Mouse (Mus musculus) spleen, postnatal 4 days (tissue): ENCODE results near the gene Zdhhc7.

Source experiments
- DNase-seq, 2 experiments: peaks; one replicate each; pipeline ENCODE4 v3.0.0; 2022; ENCODE audit warnings: low spot score in 2 of 2

Zdhhc7 gene

DNA sequence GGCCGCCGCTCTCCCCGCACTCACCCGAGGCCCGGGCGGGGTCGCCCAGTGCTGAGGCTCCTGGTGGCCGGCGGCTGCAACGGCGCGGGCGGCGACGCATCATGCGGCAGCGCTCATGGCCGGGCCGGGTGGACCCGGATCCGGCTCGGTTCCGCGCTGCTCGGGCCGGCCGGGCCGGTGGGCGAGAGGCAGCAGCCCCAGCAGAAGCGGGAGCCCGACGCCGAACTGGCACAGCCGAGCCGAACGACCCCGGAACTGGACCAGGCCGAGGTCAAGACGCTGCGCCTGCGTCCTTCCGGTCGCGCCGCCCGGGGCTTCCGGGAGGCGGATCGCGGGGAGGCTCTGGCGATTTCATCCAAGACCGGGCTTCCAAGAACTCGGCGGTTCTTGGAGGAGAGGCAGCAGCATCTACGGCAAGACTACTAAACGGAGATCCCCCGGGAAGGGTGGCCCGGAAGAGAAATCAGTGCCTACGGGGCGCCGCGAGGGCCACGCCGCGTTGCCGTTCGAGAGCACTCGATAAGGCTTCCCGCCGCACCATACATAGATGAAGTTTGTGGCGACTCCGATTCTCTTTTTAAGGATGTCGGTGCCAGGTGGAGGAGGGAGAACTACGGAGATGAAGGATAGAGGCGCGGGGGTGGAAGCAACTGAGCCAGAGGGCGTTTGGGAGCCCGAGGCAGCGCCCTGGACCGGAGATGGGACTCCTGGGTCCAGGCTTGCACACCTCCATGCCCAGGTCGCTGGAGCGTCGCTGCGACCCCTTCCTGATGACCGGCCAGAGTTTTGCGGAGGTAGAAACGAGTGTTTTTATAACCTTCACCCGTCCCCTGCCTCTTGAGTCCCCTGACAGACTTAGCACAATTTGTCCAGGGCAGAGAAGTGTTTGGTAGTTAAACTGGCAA lies at the start of gene Zdhhc7:
Gene Zdhhc7, minus strand, starts transcription at position 415 of the 905 bp plus-strand sequence.
- peak; percentile 62 to 87 for DNase-seq

DNA sequence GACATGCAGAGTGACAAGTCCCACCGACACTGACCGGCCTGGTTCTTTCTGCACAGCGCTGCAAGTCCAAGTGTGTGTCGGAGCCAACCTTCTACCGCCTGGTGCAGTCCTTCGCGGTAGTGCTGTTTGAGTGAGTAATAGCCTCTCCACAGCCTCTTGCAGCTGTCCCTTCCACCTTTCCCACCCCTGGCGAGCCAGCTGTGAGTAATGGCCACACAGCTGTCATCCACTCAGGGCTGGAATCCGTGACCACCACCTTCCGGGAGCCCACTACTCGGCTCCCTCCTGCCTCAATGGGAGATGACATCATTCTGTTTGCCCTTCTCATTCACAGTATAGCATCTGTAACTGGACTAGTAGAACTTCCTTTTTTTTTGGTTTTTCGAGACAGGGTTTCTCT lies 48.7 kb upstream of the Zdhhc7 start:
- DNase-seq = no peak

DNA sequence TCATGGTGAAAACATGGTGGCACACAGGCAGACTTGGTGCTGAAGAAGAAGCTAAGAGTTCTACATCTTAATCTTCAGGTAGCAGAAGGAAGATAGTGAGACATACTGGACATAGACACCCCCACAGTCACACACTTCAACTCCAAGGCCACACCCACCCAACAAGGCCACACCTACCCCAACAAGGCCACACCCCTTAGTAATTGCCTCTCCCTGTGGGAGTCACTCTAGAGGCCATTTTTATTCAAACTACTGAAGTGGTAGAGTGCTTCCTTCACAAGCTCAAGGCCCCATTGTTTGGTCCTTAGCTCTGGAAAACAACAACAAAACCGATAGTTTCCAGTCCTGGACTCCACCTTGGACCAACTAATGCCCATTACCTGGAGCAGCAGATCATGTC lies 44.8 kb upstream of the Zdhhc7 start:
- DNase-seq = no peak

DNA sequence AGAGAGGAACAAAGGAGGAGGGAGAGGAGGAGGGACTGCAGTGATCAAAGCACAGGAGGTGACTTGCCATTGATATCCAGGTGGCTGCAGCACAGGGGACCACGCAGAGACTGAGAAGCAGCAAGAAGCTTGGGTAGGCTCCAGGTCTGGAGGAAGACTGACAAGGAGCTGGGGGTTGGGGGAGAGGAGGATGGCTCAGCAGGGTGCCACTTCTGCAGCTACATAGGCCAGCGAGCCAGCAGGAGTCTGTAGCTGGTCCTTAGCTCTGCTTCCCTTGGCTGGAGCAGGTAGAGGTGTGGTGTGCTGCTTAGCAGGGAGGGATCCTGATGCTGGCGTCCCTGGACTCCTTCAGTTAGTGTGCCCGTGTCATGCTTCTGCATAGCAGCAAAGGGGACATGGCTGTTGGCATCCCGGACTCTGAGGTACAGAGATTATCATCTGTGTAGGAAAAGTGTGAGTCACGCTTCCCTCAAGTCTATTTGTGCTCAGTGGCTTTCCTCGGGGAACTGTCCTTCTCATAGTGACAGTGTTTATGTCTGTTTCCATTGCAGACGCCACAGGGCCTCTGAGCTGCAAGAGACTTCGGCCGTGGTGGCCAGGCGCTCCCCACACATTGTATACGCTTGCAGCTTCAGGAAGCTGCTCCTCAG lies 43.5 kb upstream of the Zdhhc7 start:
- DNase-seq = no peak

DNA sequence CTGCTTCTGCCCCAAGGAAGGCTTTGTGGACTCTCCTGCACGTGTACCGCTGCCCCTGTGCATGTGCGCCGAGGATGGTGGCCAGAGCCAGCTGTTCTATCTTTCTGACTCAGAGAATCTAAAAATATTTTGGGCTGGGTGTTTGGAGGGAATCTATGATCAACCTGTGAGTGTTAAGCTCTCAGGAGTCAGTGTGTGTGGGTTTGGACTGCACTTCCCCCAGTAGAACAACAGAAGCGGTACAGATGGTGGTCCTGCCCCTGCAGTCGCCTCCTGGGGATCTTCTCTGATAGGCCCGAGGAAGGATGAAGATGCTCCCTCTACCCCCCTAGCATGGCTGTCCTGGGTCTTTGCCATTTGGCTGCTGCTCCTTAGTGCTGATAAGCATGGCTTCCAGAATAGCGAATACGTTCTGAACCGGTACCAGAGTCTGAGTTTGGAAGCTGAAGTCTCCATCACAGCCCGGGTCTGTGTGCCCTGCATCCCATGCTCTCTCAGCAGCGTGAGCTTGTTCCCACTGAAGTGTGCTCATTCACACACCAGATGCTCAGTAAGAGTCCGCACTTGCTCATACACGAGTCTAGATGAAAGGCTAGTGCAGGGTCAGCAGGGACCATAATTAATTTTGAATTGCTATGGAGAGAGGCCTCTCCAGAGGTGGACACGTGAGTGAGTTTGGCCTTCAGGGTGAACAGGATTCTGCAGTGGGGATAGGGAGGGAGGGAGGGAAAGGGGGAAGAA lies 42.8 kb upstream of the Zdhhc7 start:
- no peak for DNase-seq

DNA sequence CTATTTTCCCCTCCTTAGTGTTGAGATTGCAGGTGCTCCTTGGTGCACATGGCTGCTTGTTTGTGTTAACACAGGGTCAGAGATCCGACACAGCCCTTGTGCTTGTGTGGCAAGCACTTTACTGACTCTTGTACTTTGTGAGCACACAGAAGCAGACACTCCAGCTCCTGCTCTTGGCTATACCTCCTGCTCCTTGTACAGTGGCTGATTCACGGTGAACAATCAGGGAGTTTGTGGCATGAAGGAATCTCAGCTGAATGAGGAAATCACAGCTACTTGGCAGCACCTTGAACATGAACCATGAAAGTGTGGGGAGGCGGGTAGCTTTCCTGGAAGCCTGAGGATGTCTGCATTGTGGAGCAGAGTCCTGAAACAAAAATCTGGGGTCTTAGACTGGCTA lies 39.5 kb upstream of the Zdhhc7 start:
- DNase-seq = no peak

DNA sequence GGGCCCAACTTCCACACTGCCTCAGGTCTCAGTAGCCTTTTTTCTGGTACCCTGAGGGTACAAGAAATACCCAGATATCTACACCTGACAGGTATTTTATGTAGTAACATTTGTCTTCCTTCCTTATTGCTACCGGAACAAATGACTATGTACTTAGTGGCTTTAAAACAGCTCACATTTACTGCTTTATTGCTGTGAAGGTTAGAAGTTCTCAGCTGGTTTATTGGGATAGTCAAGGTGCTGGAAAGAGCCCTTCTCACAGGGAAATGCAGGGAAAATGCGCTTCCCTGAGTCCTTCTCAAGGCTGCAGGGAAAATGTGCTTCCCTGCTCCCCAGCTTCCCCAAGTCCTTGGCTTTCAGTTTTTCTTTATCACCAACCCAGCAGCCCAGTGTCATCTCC lies 37.7 kb upstream of the Zdhhc7 start:
- DNase-seq = no peak

DNA sequence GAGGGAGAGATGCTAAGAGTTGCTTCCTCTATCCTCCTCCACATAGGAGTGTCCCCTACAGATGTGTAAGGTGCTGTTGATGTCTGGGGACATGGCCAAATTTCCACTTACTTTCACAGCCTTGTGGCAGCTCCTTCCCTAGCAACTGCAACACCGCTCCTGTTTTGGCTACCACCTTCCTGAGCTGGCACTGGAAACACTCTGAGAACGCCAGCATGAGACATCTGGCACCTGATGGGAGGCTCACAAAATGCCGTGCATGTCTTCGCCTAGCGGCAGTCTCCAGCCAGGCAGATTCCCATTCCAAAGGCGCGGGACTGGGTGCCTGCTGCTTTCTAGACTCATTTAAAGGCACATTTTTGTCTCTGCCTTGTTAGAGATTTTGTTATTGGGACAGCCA lies 35.3 kb upstream of the Zdhhc7 start:
- no peak for DNase-seq

DNA sequence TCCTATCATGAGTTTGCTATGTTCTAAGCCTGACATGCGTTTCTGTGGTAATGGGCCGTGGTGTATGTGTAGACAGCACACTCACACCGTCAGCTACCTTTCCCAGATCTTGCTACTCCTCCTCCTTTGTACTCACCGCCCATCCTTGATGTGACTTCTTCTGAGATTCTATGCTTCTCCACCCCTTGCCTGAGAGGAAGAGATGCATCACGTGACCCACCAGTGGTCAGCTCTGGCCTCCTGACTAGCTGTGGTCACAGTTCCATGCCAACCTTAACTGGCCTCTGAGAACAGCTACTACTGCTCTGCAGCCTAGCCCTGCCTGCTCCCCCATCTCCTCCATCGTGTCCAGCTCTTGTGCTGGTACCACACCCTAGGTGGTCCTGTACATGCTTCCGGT lies 34.4 kb upstream of the Zdhhc7 start:
- no peak for DNase-seq

DNA sequence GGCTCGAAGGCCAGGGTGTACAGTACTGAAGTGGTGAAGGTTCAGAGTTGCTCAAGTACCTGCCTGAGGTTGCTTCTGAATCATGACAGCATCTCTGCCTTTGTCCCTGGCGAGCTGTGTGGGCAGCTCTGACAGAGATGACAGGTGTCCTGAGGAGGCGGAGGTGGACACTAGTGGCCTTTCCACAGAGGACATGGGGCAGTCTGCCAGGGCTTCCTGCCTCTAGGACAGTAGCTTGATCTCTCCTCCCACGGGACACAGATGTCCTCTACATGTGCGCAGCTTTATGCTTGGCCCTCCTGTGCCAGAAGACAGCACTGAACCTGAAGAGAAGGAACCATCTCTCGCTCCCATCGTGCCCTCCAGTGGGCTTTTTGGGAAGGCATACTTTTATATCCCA lies 31.9 kb upstream of the Zdhhc7 start:
- DNase-seq = no peak

DNA sequence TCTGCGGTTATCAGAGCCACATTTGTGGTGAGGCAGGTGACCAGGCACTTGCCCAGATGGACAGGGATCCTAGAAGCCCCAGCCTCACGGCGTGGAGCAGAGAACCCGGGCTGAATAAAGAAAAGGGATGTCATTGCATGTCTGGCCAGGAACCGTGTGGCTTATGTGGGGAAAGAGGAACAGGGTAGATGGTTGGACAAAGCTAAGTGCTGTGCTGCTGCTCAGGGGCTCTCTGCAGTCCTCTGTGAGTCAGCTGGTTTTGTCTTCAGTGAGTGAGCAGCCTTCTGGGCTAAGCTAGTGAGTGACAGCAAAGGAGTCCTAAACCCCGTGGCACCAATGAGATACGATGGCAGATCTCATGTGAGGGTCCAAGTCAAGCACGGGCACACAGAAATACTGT lies 29.9 kb upstream of the Zdhhc7 start:
- no peak for DNase-seq

DNA sequence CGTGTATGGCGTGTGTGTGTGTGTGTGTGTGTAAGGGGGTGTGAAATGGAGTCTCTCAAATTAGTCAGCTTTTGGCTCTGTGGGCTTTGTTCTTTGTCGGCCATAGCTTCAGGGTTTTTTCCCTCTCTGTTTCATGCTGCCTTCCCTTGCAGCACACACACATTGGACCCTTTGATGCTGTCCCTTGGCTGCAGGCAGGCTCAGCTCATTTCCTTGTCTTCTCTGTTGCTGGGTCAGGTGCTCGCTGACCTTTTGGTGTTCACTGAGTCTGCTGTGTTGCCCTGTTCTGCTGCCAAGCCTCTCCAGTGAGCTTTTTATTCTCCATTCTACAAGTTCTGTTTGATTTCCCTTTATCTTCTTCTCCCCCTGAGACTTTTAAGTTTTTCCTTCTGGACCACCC lies 28.3 kb upstream of the Zdhhc7 start:
- DNase-seq = no peak

DNA sequence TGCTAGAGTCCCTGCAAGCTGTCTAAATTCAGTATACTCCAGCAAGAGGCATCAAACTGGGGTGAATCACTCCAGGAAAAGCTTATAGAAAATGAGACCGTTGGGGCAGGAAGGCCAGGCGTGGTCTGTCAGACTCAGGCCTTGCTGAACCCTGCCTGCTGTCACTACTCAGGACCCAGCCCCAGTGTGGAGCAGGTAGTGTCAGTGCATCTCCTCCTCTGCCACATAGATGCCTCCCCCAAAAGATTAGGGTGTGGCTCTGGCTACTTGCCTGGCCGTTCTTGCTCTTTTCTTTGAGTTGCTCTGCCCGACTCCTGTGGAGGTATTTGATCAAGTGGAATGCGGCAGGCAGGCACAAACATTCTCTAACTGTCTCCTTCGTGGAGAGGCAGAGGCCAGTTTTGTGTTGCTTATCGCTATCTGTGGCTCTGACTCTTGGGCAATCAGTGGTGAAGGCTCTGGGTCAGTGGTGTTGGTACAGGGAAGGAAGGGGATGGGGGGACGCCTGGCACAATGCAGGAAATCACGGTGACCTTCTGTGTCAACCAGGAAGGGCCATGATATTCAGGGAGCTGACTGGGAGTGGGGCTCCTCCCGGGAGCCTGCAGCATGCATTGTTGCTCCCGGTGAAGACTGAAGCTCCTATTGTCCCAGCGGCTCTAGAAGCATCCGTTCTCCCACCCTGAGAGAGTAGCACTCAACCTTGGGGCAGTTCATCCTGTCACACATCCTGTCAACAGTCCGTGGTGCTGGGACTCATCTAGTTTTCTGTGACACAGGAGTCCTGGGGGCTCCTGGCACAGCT lies 25.3 kb upstream of the Zdhhc7 start:
- DNase-seq = no peak

DNA sequence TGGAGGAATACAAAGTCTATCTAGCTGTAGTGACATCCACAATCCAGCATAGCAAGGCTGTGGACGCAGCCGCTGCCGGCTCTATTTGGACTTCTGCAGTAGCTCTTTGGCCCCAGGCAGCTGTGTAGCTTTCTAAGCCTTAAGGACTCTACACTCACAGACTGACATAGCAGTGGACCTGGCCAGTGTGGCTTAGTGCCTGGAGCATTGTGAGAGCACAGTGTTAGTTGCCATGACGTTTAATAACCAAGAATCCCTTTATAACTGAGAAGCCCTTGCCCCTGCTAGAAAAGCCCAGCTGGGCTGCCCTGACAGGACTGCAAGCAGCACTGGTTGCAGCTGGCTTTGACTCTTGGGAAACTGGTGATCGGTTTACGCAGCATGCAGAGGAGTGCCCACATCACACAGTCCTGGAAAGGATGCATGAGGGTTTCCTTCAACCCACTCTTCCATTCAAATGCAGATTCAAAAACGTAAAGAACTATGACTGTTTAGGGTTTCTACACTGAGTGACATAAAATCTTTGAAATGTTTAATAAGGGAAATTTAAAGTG lies 23.6 kb upstream of the Zdhhc7 start:
- no peak for DNase-seq

DNA sequence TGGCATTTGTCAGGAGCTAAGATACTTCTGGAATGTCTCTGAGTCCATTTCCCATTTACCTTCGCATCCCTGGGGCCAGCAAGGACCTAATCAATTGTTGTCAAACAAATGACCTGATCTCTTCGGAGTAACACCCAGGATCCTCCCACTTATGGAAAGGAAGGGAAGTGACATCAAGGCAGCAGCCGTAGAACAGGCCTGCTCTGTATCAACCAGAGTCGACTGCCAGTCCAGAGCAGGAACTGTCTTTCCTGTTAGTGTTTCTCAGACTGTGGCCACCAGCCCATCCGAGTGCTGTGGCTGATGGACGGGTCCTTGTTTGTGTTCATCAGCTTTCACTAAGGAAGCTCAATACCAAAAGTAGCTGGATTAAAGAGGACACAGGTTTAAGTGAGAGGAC lies 23.0 kb upstream of the Zdhhc7 start:
- no peak for DNase-seq

DNA sequence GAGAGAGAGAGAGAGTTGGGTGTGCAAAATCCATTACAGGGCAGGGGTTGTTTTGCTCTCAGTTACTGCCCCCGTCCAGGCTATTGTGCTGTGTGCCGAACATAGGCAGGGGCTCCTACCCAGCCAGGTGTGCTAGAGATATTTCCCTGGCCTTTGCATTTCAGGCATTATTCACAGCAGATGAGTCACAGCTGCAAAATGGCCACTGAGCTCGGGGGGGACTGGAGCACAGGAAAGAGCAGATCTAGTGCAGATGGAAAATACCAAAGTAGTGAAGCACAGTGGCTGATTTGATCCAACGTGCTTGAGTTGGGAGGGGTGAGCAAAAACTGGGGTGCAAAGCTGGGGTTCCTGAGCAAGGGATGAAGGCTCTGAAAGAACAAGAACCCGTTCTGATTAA lies 19.7 kb upstream of the Zdhhc7 start:
- DNase-seq = no peak

DNA sequence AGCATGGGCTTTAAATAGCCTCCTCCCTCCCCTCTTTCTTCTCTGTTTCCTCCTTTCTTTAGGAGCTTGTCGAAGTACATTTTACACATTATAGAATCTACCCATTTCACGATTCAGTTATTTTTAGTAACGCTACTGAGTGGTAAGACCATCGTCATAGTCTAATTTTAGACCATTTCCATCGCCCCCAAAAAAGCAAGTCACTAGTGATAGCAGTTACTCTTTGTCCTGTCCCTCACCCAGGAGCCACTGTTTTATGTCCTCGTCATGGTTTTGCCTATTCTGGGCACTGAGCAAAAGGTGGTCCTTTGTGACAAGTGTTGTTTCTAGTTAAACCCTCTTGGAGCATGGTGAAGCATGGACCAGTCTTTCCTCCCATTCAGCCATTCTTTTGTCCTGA lies 18.6 kb upstream of the Zdhhc7 start:
- DNase-seq = no peak

DNA sequence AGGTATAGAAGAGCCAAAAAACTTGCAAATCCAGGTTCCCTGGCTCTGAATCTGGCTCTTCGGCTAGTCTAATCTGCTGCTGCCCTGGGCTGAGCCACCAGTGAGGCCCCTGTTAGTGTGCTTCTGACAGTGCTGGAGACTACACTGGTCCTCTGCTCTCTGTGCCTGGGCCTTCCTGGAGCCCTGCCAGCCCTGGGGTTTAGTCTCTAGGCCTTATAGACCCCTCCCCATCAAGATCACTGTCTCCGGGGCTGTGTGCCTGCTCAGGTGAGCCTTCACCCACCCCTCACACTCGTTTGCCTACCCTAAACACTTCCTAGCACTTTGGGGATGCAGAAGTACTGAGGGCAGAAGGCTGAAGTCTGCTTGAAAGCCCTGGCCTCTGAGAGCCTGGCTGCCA lies 18.1 kb upstream of the Zdhhc7 start:
- DNase-seq = no peak

DNA sequence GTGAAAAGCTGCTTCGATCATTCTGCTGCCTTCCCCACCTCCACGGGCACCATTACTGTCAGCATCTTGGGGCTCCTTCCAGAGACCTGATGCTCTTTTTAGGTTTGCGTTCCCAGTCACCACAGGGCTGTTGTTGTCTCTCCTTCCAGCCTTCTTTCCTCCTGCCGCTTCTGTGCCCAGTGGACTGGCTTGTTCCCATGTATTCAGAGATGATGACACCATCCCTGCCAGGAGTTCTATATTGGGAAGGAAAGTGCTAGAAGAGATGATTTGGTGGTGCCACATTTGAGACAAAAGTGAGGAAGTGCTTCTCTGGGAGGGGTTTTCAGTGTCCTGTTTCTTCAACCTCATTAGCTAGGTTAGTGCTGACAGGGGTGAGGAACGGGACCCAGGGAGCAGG lies 17.6 kb upstream of the Zdhhc7 start:
- DNase-seq = no peak

DNA sequence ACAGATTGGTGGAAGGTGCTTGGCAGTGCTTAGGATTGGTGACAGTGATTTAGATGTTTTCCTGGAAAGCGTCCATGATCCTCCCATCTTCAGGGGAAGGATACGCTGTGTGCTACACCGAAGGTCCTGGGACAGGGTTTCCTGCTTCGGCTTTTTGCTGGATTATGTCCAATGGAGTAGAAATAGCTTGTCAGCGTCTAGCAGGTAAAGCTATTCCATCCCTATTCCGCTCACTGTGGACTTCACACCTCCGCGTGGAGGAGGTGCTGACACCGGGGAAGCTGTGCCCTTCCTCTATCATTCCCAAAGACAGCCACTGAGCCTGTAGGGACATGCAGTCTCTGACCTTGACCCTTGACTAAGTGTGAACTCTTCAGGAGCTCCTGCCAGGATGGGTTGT lies 16.9 kb upstream of the Zdhhc7 start:
- no peak for DNase-seq

DNA sequence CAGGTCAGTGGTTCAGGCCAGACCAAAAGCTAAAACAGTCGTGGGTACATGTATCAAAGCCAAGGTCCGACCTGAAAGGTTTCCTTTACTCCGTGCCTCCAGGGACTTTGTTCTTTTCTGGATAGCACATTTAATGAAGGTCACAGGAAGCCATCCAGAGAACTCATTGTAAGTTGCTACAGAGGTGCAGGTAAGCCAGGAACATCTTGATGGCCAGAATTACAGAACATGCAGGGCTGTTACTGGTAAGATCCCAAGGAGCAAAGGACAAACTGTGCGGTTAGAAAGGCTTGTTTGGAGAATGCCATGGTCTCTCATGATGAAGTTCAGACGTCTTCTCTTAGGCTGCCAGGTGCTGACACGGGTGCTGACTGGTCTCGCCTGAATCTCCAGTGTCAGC lies 15.3 kb upstream of the Zdhhc7 start:
- no peak for DNase-seq
